Mouse (Mus musculus): ENCODE data around the gene Mindy1.

- TF ChIP-seq EP300 (IDR thresholded peaks at IDR 0.05; ENCODE audit: low read depth) (no peak), CTCF (IDR thresholded peaks at IDR 0.05; ENCODE audit: low read depth) (no peak)
Measured at GRCm38 (mm10) chr3:95283589-95283941, 2.4 kb downstream of the Mindy1 start.

Data from liver, postnatal 0 days (tissue).